Mouse (Mus musculus): ENCODE data around the gene Foxj2. TPM values are rescaled to one million over a fixed set of nuclear protein-coding genes. Genes with fewer than 3 reads are reported as not detected.

The Foxj2 gene
- polyA plus RNA-seq, 1 experiment, result 14.8 TPM

- Histone ChIP-seq H3K27ac (ENCODE audit: insufficient read depth, low read length) (no peak overlapping the region), H3K27me3 (ENCODE audit: control insufficient read depth, insufficient read depth, low read length) (no peaks in the 10 kb centered on the region), H3K4me3 (ENCODE audit: extremely low read depth, insufficient read depth, insufficient read length) (no peak overlapping the region), H3K36me3 (ENCODE audit: control insufficient read depth, insufficient read depth, low read length) (peaks cover 5% of the 10 kb centered on the region; the same call in 1 of the 2 replicates), H3K4me1 (ENCODE audit: control insufficient read depth, insufficient read depth, insufficient read length) (peaks cover 20% of the 10 kb centered on the region; the same call in 1 of the 2 replicates)
- DNase-seq (ENCODE audit: low read depth in 1 of 2, low spot score in 2 of 2), result no peak
- TF ChIP-seq CTCF (IDR thresholded peaks at IDR 0.05; ENCODE audit: extremely low read depth, insufficient read depth, insufficient read length, insufficient replicate concordance), result no peak
- no peak for TF ChIP-seq POLR2A (IDR thresholded peaks at IDR 0.05; ENCODE audit: low read depth, low read length)
- WGBS, result 97% methylated on average over 9 of the region's 9 CpGs
Observed at GRCm38 (mm10) chr6:122825166-122825565, 5.5 kb downstream of the Foxj2 start.

DNA sequence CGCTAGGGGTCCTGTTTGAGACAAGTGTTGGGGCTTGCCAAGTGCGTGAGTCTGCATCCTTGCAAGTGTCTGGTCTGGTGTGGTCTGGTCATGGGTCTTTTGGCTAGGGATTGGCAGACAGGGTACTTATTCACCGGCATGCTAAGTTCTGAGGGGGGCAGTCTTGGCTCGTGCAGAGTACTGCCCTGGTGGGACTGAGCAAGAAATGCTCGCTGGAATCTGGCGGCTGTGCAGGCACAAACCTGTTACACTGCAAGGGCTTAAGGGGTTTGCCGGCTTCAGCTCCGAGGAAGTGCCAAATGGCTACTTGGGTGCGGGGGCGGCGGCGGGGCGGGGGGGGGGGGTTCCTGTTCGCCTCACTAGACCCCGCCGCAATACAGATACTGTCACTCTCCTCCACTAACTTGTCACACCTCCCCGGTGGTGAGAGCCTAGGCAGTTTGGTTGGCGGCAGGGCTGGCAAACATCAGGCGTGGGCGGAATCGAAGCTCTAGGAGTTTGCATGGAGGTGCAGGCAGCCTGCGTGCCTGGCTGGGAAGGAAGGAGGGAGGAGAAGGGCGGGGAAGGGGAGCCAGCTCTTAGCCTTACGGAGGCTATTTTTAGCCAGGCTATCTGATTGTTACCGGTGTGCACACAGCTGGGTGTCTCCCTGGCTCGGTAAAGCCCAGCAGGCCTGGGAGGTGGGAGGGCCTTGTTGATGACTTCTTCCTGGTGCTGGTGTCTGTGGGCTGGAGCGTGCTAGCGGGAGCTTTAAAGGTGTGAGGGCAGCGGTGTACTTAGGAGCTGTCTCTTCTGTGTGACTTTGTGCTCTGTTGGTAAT lies 6.4 kb downstream of the Foxj2 start:
- DNase-seq (ENCODE audit: low read depth in 1 of 2, low spot score in 2 of 2), result peak in 1 of 2 experiments; percentile 46
- Histone ChIP-seq H3K27ac (ENCODE audit: insufficient read depth, low read length) (peak overlapping the region; percentile 77), H3K36me3 (ENCODE audit: control insufficient read depth, insufficient read depth, low read length) (peaks cover 8% of the 10 kb centered on the region), H3K27me3 (ENCODE audit: control insufficient read depth, insufficient read depth, low read length) (no peaks in the 10 kb centered on the region), H3K4me3 (ENCODE audit: extremely low read depth, insufficient read depth, insufficient read length) (peak overlapping the region; percentile 60), H3K4me1 (ENCODE audit: control insufficient read depth, insufficient read depth, insufficient read length) (peaks cover 18% of the 10 kb centered on the region; the same call in 1 of the 2 replicates)
- WGBS, result 6% methylated on average over 29 of the region's 29 CpGs
- TF ChIP-seq POLR2A (IDR thresholded peaks at IDR 0.05; ENCODE audit: low read depth, low read length), result no peak
- TF ChIP-seq CTCF (IDR thresholded peaks at IDR 0.05; ENCODE audit: extremely low read depth, insufficient read depth, insufficient read length, insufficient replicate concordance), result no peak

GRCm38 (mm10) chr6:122828086-122828485 lies 8.4 kb downstream of the Foxj2 start:
- peaks cover 10% of the 10 kb centered on the region; the same call in 1 of the 2 replicates for H3K4me1 ChIP-seq (ENCODE audit: control insufficient read depth, insufficient read depth, insufficient read length)
- peak in 1 of 2 experiments; percentile 35 for DNase-seq (ENCODE audit: low read depth in 1 of 2, low spot score in 2 of 2)
- H3K36me3 ChIP-seq (ENCODE audit: control insufficient read depth, insufficient read depth, low read length), result peaks cover 21% of the 10 kb centered on the region
- WGBS, result 73% methylated on average over 13 of the region's 13 CpGs
- TF ChIP-seq POLR2A (IDR thresholded peaks at IDR 0.05; ENCODE audit: low read depth, low read length) (no peak), CTCF (IDR thresholded peaks at IDR 0.05; ENCODE audit: extremely low read depth, insufficient read depth, insufficient read length, insufficient replicate concordance) (peak; percentile 39; the same call in 1 of the 2 replicates)
- no peaks in the 10 kb centered on the region for H3K27me3 ChIP-seq (ENCODE audit: control insufficient read depth, insufficient read depth, low read length)
- no peak overlapping the region for H3K27ac ChIP-seq (ENCODE audit: insufficient read depth, low read length)
- H3K4me3 ChIP-seq (ENCODE audit: extremely low read depth, insufficient read depth, insufficient read length), result no peak overlapping the region

GRCm38 (mm10) chr6:122832880-122833279 lies 13.2 kb downstream of the Foxj2 start:
- DNase-seq (ENCODE audit: low read depth in 1 of 2, low spot score in 2 of 2), result no peak
- H3K4me1 ChIP-seq (ENCODE audit: control insufficient read depth, insufficient read depth, insufficient read length), result no peaks in the 10 kb centered on the region
- H3K4me3 ChIP-seq (ENCODE audit: extremely low read depth, insufficient read depth, insufficient read length), result no peak overlapping the region
- TF ChIP-seq CTCF (IDR thresholded peaks at IDR 0.05; ENCODE audit: extremely low read depth, insufficient read depth, insufficient read length, insufficient replicate concordance) (no peak), POLR2A (IDR thresholded peaks at IDR 0.05; ENCODE audit: low read depth, low read length) (no peak)
- H3K36me3 ChIP-seq (ENCODE audit: control insufficient read depth, insufficient read depth, low read length), result peaks cover 44% of the 10 kb centered on the region
- no peak overlapping the region for H3K27ac ChIP-seq (ENCODE audit: insufficient read depth, low read length)
- WGBS, result 85% methylated on average over 7 of the region's 7 CpGs
- H3K27me3 ChIP-seq (ENCODE audit: control insufficient read depth, insufficient read depth, low read length), result no peaks in the 10 kb centered on the region

GRCm38 (mm10) chr6:122834365-122834764 lies 14.7 kb downstream of the Foxj2 start:
- H3K27me3 ChIP-seq (ENCODE audit: control insufficient read depth, insufficient read depth, low read length), result no peaks in the 10 kb centered on the region
- H3K4me3 ChIP-seq (ENCODE audit: extremely low read depth, insufficient read depth, insufficient read length), result no peak overlapping the region
- no peaks in the 10 kb centered on the region for H3K4me1 ChIP-seq (ENCODE audit: control insufficient read depth, insufficient read depth, insufficient read length)
- TF ChIP-seq CTCF (IDR thresholded peaks at IDR 0.05; ENCODE audit: extremely low read depth, insufficient read depth, insufficient read length, insufficient replicate concordance) (peak; percentile 54; the same call in 1 of the 2 replicates), POLR2A (IDR thresholded peaks at IDR 0.05; ENCODE audit: low read depth, low read length) (no peak)
- H3K36me3 ChIP-seq (ENCODE audit: control insufficient read depth, insufficient read depth, low read length), result peaks cover 51% of the 10 kb centered on the region
- WGBS, result 79% methylated on average over 4 of the region's 4 CpGs
- peak; percentile 51 to 58 for DNase-seq (ENCODE audit: low read depth in 1 of 2, low spot score in 2 of 2)
- no peak overlapping the region for H3K27ac ChIP-seq (ENCODE audit: insufficient read depth, low read length)

- no peaks in the 10 kb centered on the region for H3K4me1 ChIP-seq (ENCODE audit: control insufficient read depth, insufficient read depth, insufficient read length)
- H3K27me3 ChIP-seq (ENCODE audit: control insufficient read depth, insufficient read depth, low read length), result no peaks in the 10 kb centered on the region
- no peak overlapping the region for H3K27ac ChIP-seq (ENCODE audit: insufficient read depth, low read length)
- TF ChIP-seq CTCF (IDR thresholded peaks at IDR 0.05; ENCODE audit: extremely low read depth, insufficient read depth, insufficient read length, insufficient replicate concordance), result no peak
- no peak for TF ChIP-seq POLR2A (IDR thresholded peaks at IDR 0.05; ENCODE audit: low read depth, low read length)
- 95% methylated on average over 3 of the region's 3 CpGs for WGBS
- peaks cover 59% of the 10 kb centered on the region for H3K36me3 ChIP-seq (ENCODE audit: control insufficient read depth, insufficient read depth, low read length)
- no peak overlapping the region for H3K4me3 ChIP-seq (ENCODE audit: extremely low read depth, insufficient read depth, insufficient read length)
- no peak for DNase-seq (ENCODE audit: low read depth in 1 of 2, low spot score in 2 of 2)
Observed at GRCm38 (mm10) chr6:122836974-122837373, 17.3 kb downstream of the Foxj2 start.

DNA sequence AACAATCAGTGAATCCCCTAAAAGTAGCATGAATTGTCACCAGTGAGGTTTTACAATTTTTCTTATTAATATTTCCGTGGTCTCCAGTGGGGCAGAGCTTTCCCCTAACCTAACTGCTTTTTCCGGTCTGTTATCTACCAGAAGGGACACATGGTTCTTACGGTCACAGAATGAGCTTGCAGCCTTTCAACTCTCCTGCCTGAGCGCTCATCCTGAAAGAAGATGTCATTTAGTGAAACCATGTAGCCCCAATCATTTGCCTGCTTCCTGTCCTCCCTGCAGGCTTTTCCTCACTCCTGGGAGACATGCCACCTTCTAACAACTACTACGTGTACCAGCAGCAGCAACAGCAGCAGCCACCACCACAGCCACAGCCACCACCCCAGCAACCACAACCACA lies 17.8 kb downstream of the Foxj2 start:
- Histone ChIP-seq H3K27ac (ENCODE audit: insufficient read depth, low read length) (no peak overlapping the region), H3K4me3 (ENCODE audit: extremely low read depth, insufficient read depth, insufficient read length) (no peak overlapping the region), H3K4me1 (ENCODE audit: control insufficient read depth, insufficient read depth, insufficient read length) (no peaks in the 10 kb centered on the region), H3K36me3 (ENCODE audit: control insufficient read depth, insufficient read depth, low read length) (peaks cover 55% of the 10 kb centered on the region), H3K27me3 (ENCODE audit: control insufficient read depth, insufficient read depth, low read length) (no peaks in the 10 kb centered on the region)
- DNase-seq (ENCODE audit: low read depth in 1 of 2, low spot score in 2 of 2), result no peak
- 66% methylated on average over 5 of the region's 5 CpGs for WGBS
- TF ChIP-seq CTCF (IDR thresholded peaks at IDR 0.05; ENCODE audit: extremely low read depth, insufficient read depth, insufficient read length, insufficient replicate concordance) (no peak), POLR2A (IDR thresholded peaks at IDR 0.05; ENCODE audit: low read depth, low read length) (no peak)
